Mouse (Mus musculus) small intestine, adult 2 months (tissue): Measurements from ENCODE around the gene Ublcp1. TPM values are rescaled to one million over a fixed set of nuclear protein-coding genes. Genes with fewer than 3 reads are reported as not detected.

Source experiments
- H3K27ac ChIP-seq: fragments of 200-500 bp; 2 replicates; pipeline ENCODE4 v1.5.1; 2012; ENCODE audit warnings: low read depth, low read length, control low read depth, inconsistent platforms; ENCODE audit not compliant: insufficient read depth
- H3K27me3 ChIP-seq: fragments of 200-500 bp; 2 replicates; pipeline ENCODE4 v1.6.1; 2012; ENCODE audit warnings: mild to moderate bottlenecking, moderate library complexity, low read length, inconsistent platforms; ENCODE audit not compliant: control insufficient read depth, insufficient read depth
- H3K36me3 ChIP-seq: fragments of 200-500 bp; 2 replicates; pipeline ENCODE4 v1.6.1; 2012; ENCODE audit warnings: mild to moderate bottlenecking, low read length, control low read depth, inconsistent platforms; ENCODE audit not compliant: control insufficient read depth, insufficient read depth
- H3K4me1 ChIP-seq: fragments of 200-500 bp; 2 replicates; pipeline ENCODE4 v1.6.1; 2012; ENCODE audit warnings: low read length, inconsistent platforms, mixed read lengths; ENCODE audit not compliant: control insufficient read depth, insufficient read depth, insufficient read length
- H3K4me3 ChIP-seq: fragments of 200-500 bp; 2 replicates; pipeline ENCODE4 v1.5.1; 2012; ENCODE audit warnings: low read depth, mild to moderate bottlenecking, control low read depth, inconsistent platforms, low read length, moderate library complexity
- CTCF ChIP-seq: fragments of 200-500 bp; IDR thresholded peaks from 2 replicates; pipeline ENCODE4 v1.5.1; 2012; ENCODE audit warnings: low read depth, mild to moderate bottlenecking, control low read depth, inconsistent platforms, low read length, moderate library complexity, mixed read lengths; ENCODE audit not compliant: insufficient replicate concordance, insufficient read length; ENCODE audit errors: extremely low read depth
- POLR2A ChIP-seq: fragments of 200-500 bp; IDR thresholded peaks from 2 replicates; pipeline ENCODE4 v1.6.1; 2012; ENCODE audit warnings: low read depth, mild to moderate bottlenecking, control low read depth, inconsistent platforms, low read length, moderate library complexity
- WGBS: fragments of 180-500 bp; shearing (Covaris S2); methylation state at CpG from one replicate; pipeline ENCODE4 v1.1.7; 2018; 5-methylcytosine and 5-hydroxymethylcytosine counted together
- polyA plus RNA-seq: library from polyadenylated mRNA; depleted of rRNA; stranded (reverse); fragments of >200 nt; gene quantifications from 2 replicates; pipeline ENCODE4 v1.2.3, GENCODE M21; 2012

Ublcp1 gene
- polyA plus RNA-seq, 1 experiment, result 3.1 TPM

- no peaks in the 10 kb centered on the region for H3K4me1 ChIP-seq
- no peak overlapping the region for H3K27ac ChIP-seq
- H3K4me3 ChIP-seq, result no peak overlapping the region
- TF ChIP-seq POLR2A (no peak), CTCF (no peak)
- no peaks in the 10 kb centered on the region for H3K36me3 ChIP-seq
- WGBS, result 55% methylated on average over 10 of the region's 10 CpGs
- H3K27me3 ChIP-seq, result no peaks in the 10 kb centered on the region
These were observed 47.8 kb downstream of the Ublcp1 start for GRCm38 (mm10) chr11:44422337-44423111.

- TF ChIP-seq CTCF (no peak), POLR2A (no peak)
- H3K4me3 ChIP-seq, result no peak overlapping the region
- H3K36me3 ChIP-seq, result no peaks in the 10 kb centered on the region
- no peak overlapping the region for H3K27ac ChIP-seq
- H3K27me3 ChIP-seq, result no peaks in the 10 kb centered on the region
- 45% methylated on average over 1 of the region's 1 CpGs for WGBS
- no peaks in the 10 kb centered on the region for H3K4me1 ChIP-seq
These were observed 52.9 kb downstream of the Ublcp1 start for GRCm38 (mm10) chr11:44417403-44417802.

- Histone ChIP-seq H3K4me3 (no peak overlapping the region), H3K36me3 (no peaks in the 10 kb centered on the region), H3K27ac (no peak overlapping the region), H3K4me1 (no peaks in the 10 kb centered on the region), H3K27me3 (no peaks in the 10 kb centered on the region)
- WGBS, result 88% methylated on average over 3 of the region's 3 CpGs
- no peak for TF ChIP-seq CTCF
- no peak for TF ChIP-seq POLR2A
These were observed 55.7 kb downstream of the Ublcp1 start for GRCm38 (mm10) chr11:44414605-44415004.

- no peaks in the 10 kb centered on the region for H3K27me3 ChIP-seq
- 78% methylated on average over 3 of the region's 3 CpGs for WGBS
- no peak for TF ChIP-seq CTCF
- TF ChIP-seq POLR2A, result no peak
- H3K4me1 ChIP-seq, result no peaks in the 10 kb centered on the region
- no peak overlapping the region for H3K27ac ChIP-seq
- H3K36me3 ChIP-seq, result no peaks in the 10 kb centered on the region
- no peak overlapping the region for H3K4me3 ChIP-seq
These were observed 56.9 kb downstream of the Ublcp1 start for GRCm38 (mm10) chr11:44413371-44413770.

GRCm38 (mm10) chr11:44412276-44412675, 58.0 kb downstream of the Ublcp1 start:
- no peaks in the 10 kb centered on the region for H3K4me1 ChIP-seq
- TF ChIP-seq POLR2A, result no peak
- TF ChIP-seq CTCF, result no peak
- H3K36me3 ChIP-seq, result no peaks in the 10 kb centered on the region
- no peak overlapping the region for H3K4me3 ChIP-seq
- no peaks in the 10 kb centered on the region for H3K27me3 ChIP-seq
- 60% methylated on average over 8 of the region's 8 CpGs for WGBS
- no peak overlapping the region for H3K27ac ChIP-seq

- H3K27me3 ChIP-seq, result no peaks in the 10 kb centered on the region
- no peaks in the 10 kb centered on the region for H3K4me1 ChIP-seq
- H3K4me3 ChIP-seq, result no peak overlapping the region
- 26% methylated on average over 3 of the region's 3 CpGs for WGBS
- TF ChIP-seq CTCF, result no peak
- no peak for TF ChIP-seq POLR2A
- H3K27ac ChIP-seq, result no peak overlapping the region
- H3K36me3 ChIP-seq, result no peaks in the 10 kb centered on the region
These were observed 59.9 kb downstream of the Ublcp1 start for GRCm38 (mm10) chr11:44410413-44410812.

- WGBS, result 52% methylated on average over 5 of the region's 5 CpGs
- no peak overlapping the region for H3K27ac ChIP-seq
- no peaks in the 10 kb centered on the region for H3K36me3 ChIP-seq
- no peak for TF ChIP-seq POLR2A
- no peak for TF ChIP-seq CTCF
- H3K27me3 ChIP-seq, result no peaks in the 10 kb centered on the region
- H3K4me1 ChIP-seq, result no peaks in the 10 kb centered on the region
- H3K4me3 ChIP-seq, result no peak overlapping the region
These were observed 61.7 kb downstream of the Ublcp1 start for GRCm38 (mm10) chr11:44408626-44409025.
